Comparison of ENCODE assay signal across 9 mouse cellular contexts in genomic region chr8:119926474-119926873, GRCm38 (mm10). TPM values are rescaled to one million over a fixed set of nuclear protein-coding genes. Genes with fewer than 3 reads are reported as not detected.
DNase-seq lines count a peak whose midpoint lies in the region; ATAC-seq lines count a peak whose summit lies in the region.
"Had no signal": no experiment of that assay in that cellular context is flagged by ENCODE, and none has a peak within 500 bp of the region (broad histone marks: within the 10 kb centered on the region; RNA-seq: fewer than 3 reads in every experiment).

No protein-coding gene starts in this region.

- H3K4me2 ChIP-seq in heart, embryonic 13.5 days: no peak overlapping the region

- no peaks in the 10 kb centered on the region for H3K27me3 ChIP-seq in heart, embryonic 13.5 days (replicated peaks)
- no peaks in the 10 kb centered on the region for H3K27me3 ChIP-seq in heart, embryonic 10.5 days (ENCODE audit: insufficient read depth, poor library complexity, severe bottlenecking)

- no peaks in the 10 kb centered on the region for H3K9me3 ChIP-seq in heart, embryonic 13.5 days
- H3K9me3 ChIP-seq in heart, embryonic 10.5 days: no peaks in the 10 kb centered on the region

- 0 out of 2 replicates have a peak overlapping the region, but pooled peaks have one; percentile 54 for H3K27ac ChIP-seq in heart, embryonic 13.5 days (replicated peaks)
- H3K27ac ChIP-seq in heart, embryonic 10.5 days: no peak overlapping the region

- 0 out of 2 replicates have a peak overlapping the region, but pooled peaks have one; percentile 14 for H3K9ac ChIP-seq in heart, embryonic 13.5 days

- 62% methylated on average over 2 of the region's 2 CpGs for WGBS in heart, embryonic 13.5 days
- WGBS in heart, embryonic 10.5 days: 72% methylated on average over 2 of the region's 2 CpGs

- no peak overlapping the region for H3K4me3 ChIP-seq in heart, embryonic 13.5 days
- H3K4me3 ChIP-seq in heart, embryonic 10.5 days: no peak overlapping the region

- no peak for ATAC-seq in heart, embryonic 13.5 days (ENCODE audit: extremely low read depth, insufficient number of reproducible peaks, low FRiP score, low TSS enrichment)
- peak; percentile 73 for ATAC-seq in CD4-positive, CD25-positive, alpha-beta regulatory T cell, adult 4 months
- ATAC-seq in neutrophil, adult 5-6 weeks (ENCODE audit: extremely low read depth, insufficient number of reproducible peaks, low FRiP score, poor library complexity, severe bottlenecking): peak; percentile 69

- H3K36me3 ChIP-seq in heart, embryonic 13.5 days: peaks cover 3% of the 10 kb centered on the region; the same call in 1 of the 2 replicates
- H3K36me3 ChIP-seq in heart, embryonic 10.5 days: peaks cover 5% of the 10 kb centered on the region; the same call in 1 of the 2 replicates

- no peak for DNase-seq in heart, embryonic 10.5 days (ENCODE audit: low spot score)
- peak; percentile 66 for DNase-seq in induced T-regulatory cell, adult 2 months (ENCODE audit: low read depth)
- DNase-seq in urinary bladder, postnatal 4 days (ENCODE audit: low spot score in 2 of 2): no peak
- no peak for DNase-seq in layer of hippocampus, adult 18-20 months (ENCODE audit: low spot score in 2 of 2)
- DNase-seq in cerebellum, adult 9-10 months: no peak

- H3K4me1 ChIP-seq in heart, embryonic 13.5 days: peaks cover 79% of the 10 kb centered on the region
- H3K4me1 ChIP-seq in heart, embryonic 10.5 days: peaks cover 48% of the 10 kb centered on the region

RNA-seq across cellular contexts. Expression of gene Gm20388, which starts 15.8 kb away (rescaled TPM):
- polyA plus RNA-seq in heart, embryonic 13.5 days (2015; fragmentation: Nextera tagmentation; extraction: Ambion mirVana): 1.8 TPM in 1 of 2 replicates, not detected in the other
- polyA plus RNA-seq in heart, embryonic 10.5 days (2016; fragmentation: Nextera tagmentation; extraction: Ambion mirVana): 1.4 and 4.5 TPM in 2 replicates
- polyA plus RNA-seq in CD4-positive, CD25-positive, alpha-beta regulatory T cell, adult 4 months (2017; shearing (Covaris generic)): 10 to 100 TPM; 10.7 to 12.8 TPM
- 9.9 and 10.8 TPM in 2 replicates for total RNA-seq in neutrophil, adult 5-6 weeks (2017)
- 10 to 100 TPM in 1 of 2 experiments, not detected in 1; 10.7 TPM for total RNA-seq in layer of hippocampus, adult 18-20 months (2021)
- polyA plus RNA-seq: heart, embryonic 14.5 days had no signal

RNA-seq across cellular contexts. Expression of gene Usp10, which starts 16.3 kb away (rescaled TPM):
- polyA plus RNA-seq in heart, embryonic 13.5 days (2015; fragmentation: Nextera tagmentation; extraction: Ambion mirVana): 90.5 and 101 TPM in 2 replicates
- 155 and 187 TPM in 2 replicates for polyA plus RNA-seq in heart, embryonic 10.5 days (2016; fragmentation: Nextera tagmentation; extraction: Ambion mirVana)
- polyA plus RNA-seq in CD4-positive, CD25-positive, alpha-beta regulatory T cell, adult 4 months (2017; shearing (Covaris generic)): 10 to 100 TPM; 56.3 to 97.3 TPM
- total RNA-seq in neutrophil, adult 5-6 weeks (2017): 35.3 and 44.2 TPM in 2 replicates
- total RNA-seq in layer of hippocampus, adult 18-20 months (2021): 10 to 100 TPM; 88.3 to 89.2 TPM
